Mouse (Mus musculus): ENCODE measurements at regions not wholly inside any gene's neighbourhood (a gene's known extent, or its start where the extent isn't known, plus 50 kb on each side); places are given as distances from the start of the nearest gene placed in this dataset.
A peak's percentile ranks its signal among the peaks of the same experiment; 100 is the strongest.

GRCm38 (mm10) chr11:18278585-18279136 lies 325.0 kb upstream of the Etaa1 start:
- intact Hi-C loops (cut with DNase I), result no loop called here
- no peak for DNase-seq (ENCODE audit: low spot score in 2 of 2)

- no peak for DNase-seq (ENCODE audit: low spot score in 2 of 2)
Measured at GRCm38 (mm10) chr11:18272392-18272791, 318.7 kb upstream of the Etaa1 start.

GRCm38 (mm10) chr11:18266161-18266560 lies 312.5 kb upstream of the Etaa1 start:
- DNase-seq (ENCODE audit: low spot score in 2 of 2), result no peak
- intact Hi-C loops (cut with DNase I), result no loop called here

More at GRCm38 (mm10) chr11:18272392-18272791, 318.7 kb upstream of the Etaa1 start:
- intact Hi-C loops (cut with DNase I), result no loop called here

- DNase-seq (ENCODE audit: low spot score in 2 of 2), result peak in 1 of 2 experiments; percentile 20
- intact Hi-C loops (cut with DNase I), result no loop called here
Measured at GRCm38 (mm10) chr11:18262901-18263300, 309.2 kb upstream of the Etaa1 start.

- DNase-seq (ENCODE audit: low spot score in 2 of 2), result no peak
- intact Hi-C loops (cut with DNase I), result no loop called here
Measured at GRCm38 (mm10) chr11:18249236-18249635, 295.6 kb upstream of the Etaa1 start.

- intact Hi-C loops (cut with DNase I), result no loop called here
Measured at GRCm38 (mm10) chr11:18216762-18217161, 263.1 kb upstream of the Etaa1 start.

GRCm38 (mm10) chr11:18173028-18173427 lies 219.4 kb upstream of the Etaa1 start:
- DNase-seq (ENCODE audit: low spot score in 2 of 2), result no peak
- intact Hi-C loops (cut with DNase I), result no loop called here

More at GRCm38 (mm10) chr11:18216762-18217161, 263.1 kb upstream of the Etaa1 start:
- DNase-seq (ENCODE audit: low spot score in 2 of 2), result no peak

- no peak for DNase-seq (ENCODE audit: low spot score in 2 of 2)
- intact Hi-C loops (cut with DNase I), result no loop called here
Measured at GRCm38 (mm10) chr11:18171207-18171776, 217.6 kb upstream of the Etaa1 start.

GRCm38 (mm10) chr11:18165609-18166347 lies 212.1 kb upstream of the Etaa1 start:
- no peak for DNase-seq (ENCODE audit: low spot score in 2 of 2)
- intact Hi-C loops (cut with DNase I), result no loop called here

- DNase-seq (ENCODE audit: low spot score in 2 of 2), result no peak
- intact Hi-C loops (cut with DNase I), result no loop called here
Measured at GRCm38 (mm10) chr11:18164025-18164423, 210.3 kb upstream of the Etaa1 start.

GRCm38 (mm10) chr11:18163156-18164024 lies 209.7 kb upstream of the Etaa1 start:
- DNase-seq (ENCODE audit: low spot score in 2 of 2), result no peak
- intact Hi-C loops (cut with DNase I), result no loop called here

GRCm38 (mm10) chr11:18156506-18156905 lies 202.8 kb upstream of the Etaa1 start:
- intact Hi-C loops (cut with DNase I), result loop anchor here (10.0 kb wide), 1 partner anchor 868 kb away; no protein-coding TSS in a partner anchor

GRCm38 (mm10) chr11:18151788-18152563 lies 198.3 kb upstream of the Etaa1 start:
- peak; percentile 10 to 24 for DNase-seq (ENCODE audit: low spot score in 2 of 2)
- intact Hi-C loops (cut with DNase I), result loop anchor here (10.0 kb wide), 1 partner anchor 873 kb away; no protein-coding TSS in a partner anchor

More at GRCm38 (mm10) chr11:18156506-18156905, 202.8 kb upstream of the Etaa1 start:
- DNase-seq (ENCODE audit: low spot score in 2 of 2), result no peak

GRCm38 (mm10) chr11:18151369-18151768 lies 197.7 kb upstream of the Etaa1 start:
- intact Hi-C loops (cut with DNase I), result loop anchor here (10.0 kb wide), 1 partner anchor 873 kb away; no protein-coding TSS in a partner anchor
- DNase-seq (ENCODE audit: low spot score in 2 of 2), result no peak

- intact Hi-C loops (cut with DNase I), result no loop called here
Measured at GRCm38 (mm10) chr11:18127488-18127887, 173.8 kb upstream of the Etaa1 start.

GRCm38 (mm10) chr11:18123031-18123430 lies 169.4 kb upstream of the Etaa1 start:
- intact Hi-C loops (cut with DNase I), result no loop called here
- DNase-seq (ENCODE audit: low spot score in 2 of 2), result peak in 1 of 2 experiments; percentile 69

More at GRCm38 (mm10) chr11:18127488-18127887, 173.8 kb upstream of the Etaa1 start:
- DNase-seq (ENCODE audit: low spot score in 2 of 2), result no peak

GRCm38 (mm10) chr11:18122616-18123015 lies 168.9 kb upstream of the Etaa1 start:
- intact Hi-C loops (cut with DNase I), result no loop called here
- DNase-seq (ENCODE audit: low spot score in 2 of 2), result no peak

- intact Hi-C loops (cut with DNase I), result no loop called here
- DNase-seq (ENCODE audit: low spot score in 2 of 2), result peak; percentile 25 to 60
Measured at GRCm38 (mm10) chr11:18115693-18116450, 162.2 kb upstream of the Etaa1 start.

Measured in left cerebral cortex, postnatal 25 days (tissue).